Comparison of ENCODE assay signal across 25 mouse cellular contexts in the genomic region with DNA sequence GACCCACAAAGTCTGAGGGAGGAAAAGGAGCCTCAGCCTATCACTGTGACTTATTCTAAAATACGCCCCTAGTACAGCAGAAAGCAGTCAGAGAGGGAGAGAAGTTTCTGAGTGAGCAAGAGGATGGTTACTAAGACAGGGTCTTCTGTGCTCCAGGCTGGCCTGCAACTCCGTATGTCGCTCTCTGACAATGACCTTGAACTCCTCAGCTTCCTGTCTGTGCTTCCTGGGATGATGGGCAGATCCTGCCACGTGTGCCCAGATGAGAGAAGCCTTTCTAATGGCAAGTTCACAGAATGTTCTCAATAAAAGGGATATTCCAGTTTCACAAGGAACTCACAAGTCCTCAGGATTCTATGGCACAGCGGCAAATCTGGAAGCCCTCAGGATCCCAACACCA. TPM values are rescaled to one million over a fixed set of nuclear protein-coding genes. Genes with fewer than 3 reads are reported as not detected.
A peak's percentile ranks its signal among the peaks of the same experiment; 100 is the strongest.
DNase-seq lines count a peak whose midpoint lies in the region; ATAC-seq and TF ChIP-seq lines count a peak whose summit lies in the region.
"Had no signal": no experiment of that assay in that cellular context is flagged by ENCODE, and none has a peak within 500 bp of the region (broad histone marks: within the 10 kb centered on the region; RNA-seq: fewer than 3 reads in every experiment).

No protein-coding gene starts in this region.

- TF ChIP-seq EP300 in ES-Bruce4 (IDR thresholded peaks at IDR 0.05; ENCODE audit: insufficient read depth, low read depth, low read length), result no peak

- peaks cover 22% of the 10 kb centered on the region for H3K36me3 ChIP-seq in heart, embryonic 12.5 days
- peaks cover 3% of the 10 kb centered on the region; the same call in 1 of the 2 replicates for H3K36me3 ChIP-seq in liver, adult 2 months (ENCODE audit: control insufficient read depth, insufficient read depth, low read length)
- H3K36me3 ChIP-seq in liver, embryonic 11.5 days (ENCODE audit: control insufficient read depth, insufficient read depth, low read length), result peaks cover 14% of the 10 kb centered on the region
- peaks cover 27% of the 10 kb centered on the region for H3K36me3 ChIP-seq in ES-Bruce4 (ENCODE audit: control insufficient read depth, insufficient read depth, low read length, poor library complexity, severe bottlenecking)
- H3K36me3 ChIP-seq: midbrain, embryonic 15.5 days had no signal

- H3K9ac ChIP-seq in heart, embryonic 12.5 days, result peak overlapping the region; percentile 31
- H3K9ac ChIP-seq in liver, adult 2 months (ENCODE audit: low read depth, low read length), result no peak overlapping the region
- no peak overlapping the region for H3K9ac ChIP-seq in liver, embryonic 11.5 days (ENCODE audit: low read depth, low read length)
- peak overlapping the region; percentile 6; the same call in 1 of the 2 replicates for H3K9ac ChIP-seq in ES-Bruce4 (ENCODE audit: low read depth, poor library complexity, severe bottlenecking)
- H3K9ac ChIP-seq: embryonic facial prominence, embryonic 13.5 days; forebrain, embryonic 12.5 days; heart, embryonic 15.5 days; hindbrain, embryonic 12.5 days; limb, embryonic 12.5 days; liver, embryonic 15.5 days; lung, embryonic 15.5 days; midbrain, embryonic 15.5 days had no signal

- TF ChIP-seq CTCF in liver, adult 2 months (IDR thresholded peaks at IDR 0.05; ENCODE audit: low read depth, low read length), result no peak
- no peak for TF ChIP-seq CTCF in ES-Bruce4 (IDR thresholded peaks at IDR 0.05; ENCODE audit: low read depth, low read length)
- no peak for TF ChIP-seq CTCF in layer of hippocampus, adult 2 months (conservative IDR thresholded peaks at IDR 0.05)

- no peak overlapping the region for H3K4me3 ChIP-seq in heart, embryonic 12.5 days
- H3K4me3 ChIP-seq in liver, adult 2 months (ENCODE audit: insufficient read depth, low read depth, low read length), result no peak overlapping the region
- H3K4me3 ChIP-seq in liver, embryonic 11.5 days (ENCODE audit: low read depth, low read length), result no peak overlapping the region
- H3K4me3 ChIP-seq in ES-Bruce4 (ENCODE audit: low read depth, low read length), result no peak overlapping the region
- no peak overlapping the region for H3K4me3 ChIP-seq in layer of hippocampus, adult 2 months
- H3K4me3 ChIP-seq: embryonic facial prominence, embryonic 13.5 days; erythroblast, embryonic 14.5 days; forebrain, embryonic 12.5 days; heart, embryonic 15.5 days; hindbrain, embryonic 12.5 days; limb, embryonic 12.5 days; liver, embryonic 15.5 days; lung, embryonic 15.5 days; midbrain, embryonic 15.5 days had no signal

- H3K27me3 ChIP-seq in heart, embryonic 12.5 days (replicated peaks), result no peaks in the 10 kb centered on the region
- no peaks in the 10 kb centered on the region for H3K27me3 ChIP-seq in liver, adult 2 months (ENCODE audit: control insufficient read depth, insufficient read depth, low read length)
- H3K27me3 ChIP-seq in liver, embryonic 11.5 days (replicated peaks; ENCODE audit: control insufficient read depth, insufficient read depth, low read length), result no peaks in the 10 kb centered on the region
- H3K27me3 ChIP-seq in ES-Bruce4 (ENCODE audit: control insufficient read depth, insufficient read depth, low read length, poor library complexity, severe bottlenecking), result no peaks in the 10 kb centered on the region
- H3K27me3 ChIP-seq: embryonic facial prominence, embryonic 13.5 days; forebrain, embryonic 12.5 days; heart, embryonic 15.5 days; hindbrain, embryonic 12.5 days; limb, embryonic 12.5 days; liver, embryonic 15.5 days; lung, embryonic 15.5 days; midbrain, embryonic 15.5 days had no signal

- H3K4me2 ChIP-seq in heart, embryonic 12.5 days, result no peak overlapping the region
- no peak overlapping the region for H3K4me2 ChIP-seq in liver, embryonic 11.5 days
- H3K4me2 ChIP-seq: embryonic facial prominence, embryonic 13.5 days; forebrain, embryonic 12.5 days; heart, embryonic 15.5 days; hindbrain, embryonic 12.5 days; limb, embryonic 12.5 days; liver, embryonic 15.5 days; lung, embryonic 15.5 days; midbrain, embryonic 15.5 days had no signal

- no peak for ATAC-seq in heart, embryonic 12.5 days (ENCODE audit: insufficient number of reproducible peaks, low FRiP score)
- ATAC-seq in liver, embryonic 11.5 days (replicated peaks; ENCODE audit: low FRiP score), result no peak
- ATAC-seq: midbrain, embryonic 15.5 days had no signal

- TF ChIP-seq POLR2A in liver, adult 2 months (IDR thresholded peaks at IDR 0.05; ENCODE audit: extremely low read depth, insufficient read depth, low read length), result no peak
- no peak for TF ChIP-seq POLR2A in ES-Bruce4 (IDR thresholded peaks at IDR 0.05; ENCODE audit: insufficient read depth, low read length)

- peak overlapping the region; percentile 26; the same call in 1 of the 2 replicates for H3K27ac ChIP-seq in heart, embryonic 12.5 days (ENCODE audit: poor library complexity, severe bottlenecking)
- H3K27ac ChIP-seq in liver, adult 2 months (replicated peaks; ENCODE audit: insufficient read depth, low read depth, low read length), result 0 out of 2 replicates have a peak overlapping the region, but pooled peaks have one; percentile 5
- no peak overlapping the region for H3K27ac ChIP-seq in liver, embryonic 11.5 days (ENCODE audit: low read depth, low read length)
- H3K27ac ChIP-seq in ES-Bruce4 (ENCODE audit: insufficient read depth, low read length), result peak overlapping the region; percentile 98
- no peak overlapping the region for H3K27ac ChIP-seq in layer of hippocampus, adult 2 months
- H3K27ac ChIP-seq: embryonic facial prominence, embryonic 13.5 days; forebrain, embryonic 12.5 days; hindbrain, embryonic 12.5 days; limb, embryonic 12.5 days; liver, embryonic 15.5 days; lung, embryonic 15.5 days; midbrain, embryonic 15.5 days had no signal

- H3K9me3 ChIP-seq in heart, embryonic 12.5 days (replicated peaks), result no peaks in the 10 kb centered on the region
- H3K9me3 ChIP-seq in liver, embryonic 11.5 days (ENCODE audit: control insufficient read depth, low read length), result no peaks in the 10 kb centered on the region
- H3K9me3 ChIP-seq in ES-Bruce4 (replicated peaks; ENCODE audit: control insufficient read depth, insufficient read depth, low read length, poor library complexity, severe bottlenecking), result no peaks in the 10 kb centered on the region
- H3K9me3 ChIP-seq: embryonic facial prominence, embryonic 13.5 days; forebrain, embryonic 12.5 days; heart, embryonic 15.5 days; hindbrain, embryonic 12.5 days; limb, embryonic 12.5 days; liver, embryonic 15.5 days; lung, embryonic 15.5 days; midbrain, embryonic 15.5 days had no signal

- WGBS in heart, embryonic 12.5 days, result 66% methylated on average over 5 of the region's 5 CpGs
- WGBS in liver, adult 2 months, result 51% methylated on average over 5 of the region's 5 CpGs
- 73% methylated on average over 5 of the region's 5 CpGs for WGBS in liver, embryonic 11.5 days

- no peak for DNase-seq in heart, postnatal 4 days
- no peak for DNase-seq in liver, adult 2 months (ENCODE audit: extremely low read depth, low read depth, low spot score)
- no peak for DNase-seq in liver, embryonic 11.5 days (ENCODE audit: low spot score)
- peak; percentile 42 for DNase-seq in 416B (ENCODE audit: low read depth)
- no peak for DNase-seq in layer of hippocampus, adult 2 months (ENCODE audit: low spot score in 2 of 2)
- DNase-seq in embryo, embryonic 10 days (ENCODE audit: low spot score), result no peak
- DNase-seq: adrenal gland, adult 2 months; cerebellum, adult 18-20 months; cerebellum, postnatal 25 days; embryo, embryonic 11 days; kidney, adult 8-10 months; kidney, postnatal 36 days; lung, postnatal 36 days; thymus, postnatal 14 days had no signal

- peaks cover 27% of the 10 kb centered on the region; the same call in 1 of the 2 replicates for H3K79me2 ChIP-seq in liver, adult 2 months (ENCODE audit: control insufficient read depth, insufficient read depth, low read length)

- H3K4me1 ChIP-seq in heart, embryonic 12.5 days (replicated peaks), result peaks cover 59% of the 10 kb centered on the region
- H3K4me1 ChIP-seq in liver, adult 2 months (ENCODE audit: control insufficient read depth, insufficient read depth, low read length), result peaks cover 9% of the 10 kb centered on the region
- peaks cover 25% of the 10 kb centered on the region for H3K4me1 ChIP-seq in liver, embryonic 11.5 days (replicated peaks; ENCODE audit: control insufficient read depth, insufficient read depth, low read length)
- peaks cover 11% of the 10 kb centered on the region for H3K4me1 ChIP-seq in ES-Bruce4 (ENCODE audit: control insufficient read depth, insufficient read depth, low read length)
- H3K4me1 ChIP-seq: midbrain, embryonic 15.5 days had no signal

RNA-seq across cellular contexts. Expression of a gene that starts 32.1 kb away (rescaled TPM):
- polyA plus RNA-seq in heart, embryonic 12.5 days (2016; fragmentation: Nextera tagmentation; extraction: Ambion mirVana), result 7.4 and 8.9 TPM in 2 replicates
- total RNA-seq in heart, postnatal 4 days (2021), result 1 to 10 TPM; 6.2 to 8.6 TPM
- total RNA-seq in liver, adult 2 months (2014; rRNA removed), result 0.20 and 0.83 TPM in 2 replicates
- polyA plus RNA-seq in liver, adult 2 months (2012; rRNA removed), result 1.4 and 2.0 TPM in 2 replicates
- 1.7 and 1.9 TPM in 2 replicates for polyA plus RNA-seq in liver, embryonic 11.5 days (2014; fragmentation: Nextera tagmentation; extraction: Ambion mirVana)
- 3.4 and 4.2 TPM in 2 replicates for polyA plus RNA-seq in ES-Bruce4 (2011; ENCODE audit: insufficient read depth, insufficient read length, low read depth, missing spikeins)
- 10 to 100 TPM; 29.3 to 32.5 TPM for total RNA-seq in layer of hippocampus, adult 2 months (2021)

RNA-seq across cellular contexts. Expression of a gene that starts 32.2 kb away (rescaled TPM):
- polyA plus RNA-seq in heart, embryonic 12.5 days (2016; fragmentation: Nextera tagmentation; extraction: Ambion mirVana), result 309 and 314 TPM in 2 replicates
- 100 to 1,000 TPM; 286 to 326 TPM for total RNA-seq in heart, postnatal 4 days (2021)
- total RNA-seq in liver, adult 2 months (2014; rRNA removed), result 132 and 141 TPM in 2 replicates
- polyA plus RNA-seq in liver, adult 2 months (2012; rRNA removed), result 206 and 221 TPM in 2 replicates
- 145 and 159 TPM in 2 replicates for polyA plus RNA-seq in liver, embryonic 11.5 days (2014; fragmentation: Nextera tagmentation; extraction: Ambion mirVana)
- polyA plus RNA-seq in ES-Bruce4 (2011; ENCODE audit: insufficient read depth, insufficient read length, low read depth, missing spikeins), result 70.5 and 70.8 TPM in 2 replicates
- 100 to 1,000 TPM; 154 to 157 TPM for total RNA-seq in layer of hippocampus, adult 2 months (2021)

RNA-seq across cellular contexts. Expression of a gene that starts 32.6 kb away (rescaled TPM):
- 1.9 and 3.1 TPM in 2 replicates for polyA plus RNA-seq in heart, embryonic 12.5 days (2016; fragmentation: Nextera tagmentation; extraction: Ambion mirVana)
- under 1 TPM in 1 of 2 experiments, not detected in 1; 0.33 TPM for total RNA-seq in heart, postnatal 4 days (2021)
- not detected in 2 replicates for total RNA-seq in liver, adult 2 months (2014; rRNA removed)
- 0.09 TPM in 1 of 2 replicates, not detected in the other for polyA plus RNA-seq in liver, adult 2 months (2012; rRNA removed)
- polyA plus RNA-seq in liver, embryonic 11.5 days (2014; fragmentation: Nextera tagmentation; extraction: Ambion mirVana), result 4.5 and 5.2 TPM in 2 replicates
- polyA plus RNA-seq in ES-Bruce4 (2011; ENCODE audit: insufficient read depth, insufficient read length, low read depth, missing spikeins), result not detected in 2 replicates
- under 1 TPM in 1 of 2 experiments, not detected in 1; 0.64 TPM for total RNA-seq in layer of hippocampus, adult 2 months (2021)

RNA-seq across cellular contexts. Expression of a gene that starts 47.1 kb away (rescaled TPM):
- polyA plus RNA-seq in heart, embryonic 12.5 days (2016; fragmentation: Nextera tagmentation; extraction: Ambion mirVana), result 0.78 and 0.82 TPM in 2 replicates
- under 1 TPM; 0.50 to 0.74 TPM for total RNA-seq in heart, postnatal 4 days (2021)
- total RNA-seq in liver, adult 2 months (2014; rRNA removed), result under 0.01 TPM in 1 of 2 replicates, not detected in the other
- 0.01 and 0.05 TPM in 2 replicates for polyA plus RNA-seq in liver, adult 2 months (2012; rRNA removed)
- polyA plus RNA-seq in liver, embryonic 11.5 days (2014; fragmentation: Nextera tagmentation; extraction: Ambion mirVana), result 0.48 and 0.56 TPM in 2 replicates
- polyA plus RNA-seq in ES-Bruce4 (2011; ENCODE audit: insufficient read depth, insufficient read length, low read depth, missing spikeins), result 0.96 and 1.2 TPM in 2 replicates
- total RNA-seq in layer of hippocampus, adult 2 months (2021), result under 1 TPM; 0.69 to 0.72 TPM
- polyA plus RNA-seq: erythroblast, embryonic 14.5 days had no signal

Comparison
In these comparisons a context has a peak if more than half of its experiments do, and no peak if none do; other contexts are left out.
1. H3K27ac ChIP-seq: peak in heart, embryonic 12.5 days (single experiment), liver, adult 2 months (single experiment) and ES-Bruce4 (single experiment); none in liver, embryonic 11.5 days (single experiment) and layer of hippocampus, adult 2 months (single experiment).
2. H3K9ac ChIP-seq: peak in heart, embryonic 12.5 days (single experiment) and ES-Bruce4 (single experiment); none in liver, adult 2 months (single experiment) and liver, embryonic 11.5 days (single experiment).